Mouse (Mus musculus) midbrain, embryonic 10.5 days (tissue): ENCODE measurements around the gene Trcg1. TPM values are rescaled to one million over a fixed set of nuclear protein-coding genes. Genes with fewer than 3 reads are reported as not detected.

Source experiments
- DNase-seq: peaks from one replicate; pipeline ENCODE4 v3.0.0-alpha.2; 2017; ENCODE audit warnings: low spot score
- H3K27ac ChIP-seq: fragments of 300-500 bp; sonication (generic); replicated peaks from 2 replicates; pipeline ENCODE4 v1.5.1; 2016; ENCODE audit warnings: mild to moderate bottlenecking
- H3K27me3 ChIP-seq: fragments of 300-500 bp; sonication (generic); 2 replicates; pipeline ENCODE4 v1.6.1; 2016; ENCODE audit warnings: low read depth, mild to moderate bottlenecking; ENCODE audit not compliant: poor library complexity, severe bottlenecking
- H3K36me3 ChIP-seq: fragments of 300-500 bp; sonication (generic); 2 replicates; pipeline ENCODE4 v1.6.1; 2016; ENCODE audit warnings: mild to moderate bottlenecking, moderate library complexity
- H3K4me1 ChIP-seq: fragments of 300-500 bp; sonication (generic); 2 replicates; pipeline ENCODE4 v1.6.1; 2016
- H3K4me3 ChIP-seq: fragments of 300-500 bp; sonication (generic); 2 replicates; pipeline ENCODE4 v1.5.1; 2016; ENCODE audit warnings: mild to moderate bottlenecking, moderate library complexity
- H3K9me3 ChIP-seq: fragments of 300-500 bp; sonication (generic); replicated peaks from 2 replicates; pipeline ENCODE4 v1.6.1; 2016; ENCODE audit warnings: mild to moderate bottlenecking
- WGBS: fragments of 180-500 bp; shearing (Covaris S2); methylation state at CpG from one replicate; pipeline ENCODE4 v1.1.7; 2016; 5-methylcytosine and 5-hydroxymethylcytosine counted together
- polyA plus RNA-seq: library from polyadenylated mRNA; unstranded; fragments of >200 nt; fragmentation: Nextera tagmentation; extraction: Ambion mirVana; gene quantifications from 2 replicates; pipeline ENCODE4 v1.2.1, GENCODE M21; 2016

Trcg1 gene
- polyA plus RNA-seq, 1 experiment from 2014 or later: not detected

GRCm38 (mm10) chr9:57238220-57238619 is 1.9 kb downstream of the Trcg1 start:
- DNase-seq: no peak
- 95% methylated on average over 2 of the region's 2 CpGs for WGBS

GRCm38 (mm10) chr9:57241111-57241510 is 4.8 kb downstream of the Trcg1 start:
- Histone ChIP-seq H3K27me3 (no peaks in the 10 kb centered on the region), H3K4me1 (peaks cover 9% of the 10 kb centered on the region), H3K36me3 (no peaks in the 10 kb centered on the region), H3K27ac (no peak overlapping the region), H3K4me3 (no peak overlapping the region), H3K9me3 (no peaks in the 10 kb centered on the region)
- no peak for DNase-seq
- WGBS: 81% methylated on average over 5 of the region's 5 CpGs

More at GRCm38 (mm10) chr9:57238220-57238619, 1.9 kb downstream of the Trcg1 start:
- Histone ChIP-seq H3K36me3 (no peaks in the 10 kb centered on the region), H3K4me1 (no peaks in the 10 kb centered on the region), H3K27me3 (no peaks in the 10 kb centered on the region), H3K9me3 (no peaks in the 10 kb centered on the region), H3K27ac (no peak overlapping the region), H3K4me3 (no peak overlapping the region)

- Histone ChIP-seq H3K4me3 (no peak overlapping the region), H3K36me3 (no peaks in the 10 kb centered on the region), H3K9me3 (no peaks in the 10 kb centered on the region), H3K4me1 (peaks cover 9% of the 10 kb centered on the region), H3K27ac (no peak overlapping the region), H3K27me3 (no peaks in the 10 kb centered on the region)
- DNase-seq: no peak
- 54% methylated on average over 5 of the region's 5 CpGs for WGBS
These were observed 6.6 kb downstream of the Trcg1 start for GRCm38 (mm10) chr9:57242916-57243315.

- 38% methylated on average over 7 of the region's 7 CpGs for WGBS
- H3K27ac ChIP-seq: no peak overlapping the region
- no peak for DNase-seq
- H3K4me3 ChIP-seq: no peak overlapping the region
- no peaks in the 10 kb centered on the region for H3K27me3 ChIP-seq
- peaks cover 14% of the 10 kb centered on the region for H3K4me1 ChIP-seq
- no peaks in the 10 kb centered on the region for H3K36me3 ChIP-seq
- H3K9me3 ChIP-seq: no peaks in the 10 kb centered on the region
These were observed 7.8 kb downstream of the Trcg1 start for GRCm38 (mm10) chr9:57244106-57244685.

- H3K4me3 ChIP-seq: no peak overlapping the region
- peaks cover 14% of the 10 kb centered on the region for H3K4me1 ChIP-seq
- H3K27ac ChIP-seq: no peak overlapping the region
- 89% methylated on average over 5 of the region's 5 CpGs for WGBS
- DNase-seq: no peak
- H3K9me3 ChIP-seq: no peaks in the 10 kb centered on the region
- H3K36me3 ChIP-seq: peaks cover 9% of the 10 kb centered on the region; the same call in 1 of the 2 replicates
- no peaks in the 10 kb centered on the region for H3K27me3 ChIP-seq
These were observed 10.1 kb downstream of the Trcg1 start for GRCm38 (mm10) chr9:57246482-57246881.

GRCm38 (mm10) chr9:57247201-57247671 is 10.9 kb downstream of the Trcg1 start:
- H3K36me3 ChIP-seq: peaks cover 16% of the 10 kb centered on the region
- 73% methylated on average over 8 of the region's 8 CpGs for WGBS
- no peak overlapping the region for H3K27ac ChIP-seq
- no peaks in the 10 kb centered on the region for H3K27me3 ChIP-seq
- no peaks in the 10 kb centered on the region for H3K9me3 ChIP-seq
- H3K4me3 ChIP-seq: no peak overlapping the region
- H3K4me1 ChIP-seq: peaks cover 14% of the 10 kb centered on the region
- DNase-seq: no peak

GRCm38 (mm10) chr9:57248030-57248942 is 11.9 kb downstream of the Trcg1 start:
- Histone ChIP-seq H3K4me3 (no peak overlapping the region), H3K9me3 (no peaks in the 10 kb centered on the region), H3K4me1 (peaks cover 14% of the 10 kb centered on the region), H3K27me3 (no peaks in the 10 kb centered on the region), H3K36me3 (peaks cover 27% of the 10 kb centered on the region), H3K27ac (no peak overlapping the region)
- no peak for DNase-seq
- 85% methylated on average over 7 of the region's 7 CpGs for WGBS

- Histone ChIP-seq H3K9me3 (no peaks in the 10 kb centered on the region), H3K27ac (no peak overlapping the region), H3K4me1 (peaks cover 9% of the 10 kb centered on the region; the same call in 1 of the 2 replicates), H3K4me3 (no peak overlapping the region), H3K27me3 (no peaks in the 10 kb centered on the region), H3K36me3 (peaks cover 44% of the 10 kb centered on the region)
- 90% methylated on average over 4 of the region's 4 CpGs for WGBS
- no peak for DNase-seq
These were observed 13.7 kb downstream of the Trcg1 start for GRCm38 (mm10) chr9:57250026-57250425.

- Histone ChIP-seq H3K4me1 (peaks cover 9% of the 10 kb centered on the region; the same call in 1 of the 2 replicates), H3K9me3 (no peaks in the 10 kb centered on the region), H3K4me3 (no peak overlapping the region), H3K27ac (no peak overlapping the region), H3K36me3 (peaks cover 54% of the 10 kb centered on the region), H3K27me3 (no peaks in the 10 kb centered on the region)
- WGBS: 95% methylated on average over 2 of the region's 2 CpGs
- no peak for DNase-seq
These were observed 14.8 kb downstream of the Trcg1 start for GRCm38 (mm10) chr9:57251139-57251538.

GRCm38 (mm10) chr9:57254061-57254460 is 17.7 kb downstream of the Trcg1 start:
- no peaks in the 10 kb centered on the region for H3K27me3 ChIP-seq
- H3K4me1 ChIP-seq: peaks cover 6% of the 10 kb centered on the region; the same call in 1 of the 2 replicates
- no peaks in the 10 kb centered on the region for H3K9me3 ChIP-seq
- 93% methylated on average over 7 of the region's 7 CpGs for WGBS
- H3K27ac ChIP-seq: no peak overlapping the region
- no peak overlapping the region for H3K4me3 ChIP-seq
- DNase-seq: no peak
- peaks cover 83% of the 10 kb centered on the region for H3K36me3 ChIP-seq

- Histone ChIP-seq H3K4me1 (peaks cover 6% of the 10 kb centered on the region; the same call in 1 of the 2 replicates), H3K27ac (no peak overlapping the region), H3K9me3 (no peaks in the 10 kb centered on the region), H3K36me3 (peaks cover 83% of the 10 kb centered on the region), H3K4me3 (no peak overlapping the region), H3K27me3 (no peaks in the 10 kb centered on the region; the same call in 1 of the 2 replicates)
- DNase-seq: no peak
- 89% methylated on average over 9 of the region's 9 CpGs for WGBS
These were observed 18.6 kb downstream of the Trcg1 start for GRCm38 (mm10) chr9:57254823-57255495.

GRCm38 (mm10) chr9:57256309-57256708 is 20.0 kb downstream of the Trcg1 start:
- H3K9me3 ChIP-seq: no peaks in the 10 kb centered on the region
- 94% methylated on average over 20 of the region's 20 CpGs for WGBS
- peaks cover 14% of the 10 kb centered on the region for H3K4me1 ChIP-seq
- H3K27ac ChIP-seq: no peak overlapping the region
- H3K36me3 ChIP-seq: peaks cover 75% of the 10 kb centered on the region
- peaks cover 12% of the 10 kb centered on the region; the same call in 1 of the 2 replicates for H3K27me3 ChIP-seq
- DNase-seq: no peak
- H3K4me3 ChIP-seq: no peak overlapping the region
